31 mouse cellular contexts compared by ENCODE assay signal in the genomic region with DNA sequence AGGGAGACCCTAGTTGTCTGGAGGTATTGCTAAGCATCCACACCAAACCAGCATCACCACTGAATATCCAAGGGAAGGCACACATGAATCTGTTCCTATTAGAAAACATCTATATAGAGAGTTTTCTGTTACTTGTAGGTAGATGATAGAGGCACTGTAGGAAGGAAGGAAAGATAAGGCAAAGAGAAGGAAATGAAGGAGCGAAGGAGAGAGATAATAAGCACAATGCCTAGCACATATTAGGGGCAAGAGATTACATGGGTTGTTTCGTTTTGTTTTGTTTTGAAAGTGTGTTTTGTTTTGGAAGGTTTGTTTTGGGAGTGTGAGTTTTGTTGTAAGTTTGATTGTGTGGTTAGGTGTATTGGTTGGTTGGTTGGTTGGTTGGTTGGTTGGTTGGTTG.
"Had no signal": no experiment of that assay in that cellular context is flagged by ENCODE, and none has a peak within 500 bp of the region (broad histone marks: within the 10 kb centered on the region; RNA-seq: fewer than 3 reads in every experiment).

No protein-coding gene starts in this region.

- H3K4me2 ChIP-seq: limb, embryonic 12.5 days; limb, embryonic 13.5 days; limb, embryonic 15.5 days; liver, embryonic 11.5 days; liver, embryonic 12.5 days; liver, embryonic 13.5 days; liver, embryonic 15.5 days; lung, embryonic 14.5 days; lung, embryonic 15.5 days; midbrain, embryonic 11.5 days; midbrain, embryonic 12.5 days; midbrain, embryonic 13.5 days; midbrain, embryonic 15.5 days had no signal

- H3K27me3 ChIP-seq: limb, embryonic 15.5 days; lung, embryonic 15.5 days; midbrain, embryonic 13.5 days; midbrain, embryonic 15.5 days had no signal

- ATAC-seq: liver, embryonic 12.5 days; liver, postnatal 0 days; lung, postnatal 0 days; midbrain, embryonic 13.5 days; midbrain, embryonic 15.5 days; midbrain, embryonic 16.5 days had no signal

- H3K9me3 ChIP-seq: limb, embryonic 12.5 days; limb, embryonic 13.5 days; limb, embryonic 15.5 days; liver, embryonic 12.5 days; liver, embryonic 13.5 days; liver, embryonic 15.5 days; lung, embryonic 15.5 days; megakaryocyte, embryonic 14.5 days; midbrain, embryonic 10.5 days; midbrain, embryonic 12.5 days; midbrain, embryonic 13.5 days; midbrain, embryonic 15.5 days had no signal

- H3K4me1 ChIP-seq: limb, embryonic 12.5 days; limb, embryonic 13.5 days; limb, embryonic 15.5 days; midbrain, embryonic 15.5 days had no signal

- H3K9ac ChIP-seq: limb, embryonic 12.5 days; limb, embryonic 13.5 days; limb, embryonic 15.5 days; liver, embryonic 12.5 days; liver, embryonic 13.5 days; liver, embryonic 14.5 days; liver, embryonic 15.5 days; liver, postnatal 0 days; lung, embryonic 14.5 days; lung, embryonic 15.5 days; midbrain, embryonic 12.5 days; midbrain, embryonic 13.5 days; midbrain, embryonic 15.5 days had no signal

- DNase-seq: left cerebral cortex, postnatal 4 days; liver; liver, embryonic 13.5 days; liver, postnatal 0 days; lung, adult 18-20 months; lung, adult 2 months; lung, embryonic 14.5 days; lung, postnatal 10 days; lung, postnatal 14 days; lung, postnatal 36 days; lung, postnatal 4 days; midbrain, embryonic 14.5 days had no signal

- H3K4me3 ChIP-seq: left cerebral cortex, adult 2 months; limb, embryonic 12.5 days; limb, embryonic 13.5 days; limb, embryonic 15.5 days; liver, embryonic 12.5 days; liver, embryonic 13.5 days; liver, embryonic 15.5 days; lung, embryonic 15.5 days; megakaryocyte, embryonic 14.5 days; midbrain, embryonic 10.5 days; midbrain, embryonic 12.5 days; midbrain, embryonic 13.5 days; midbrain, embryonic 15.5 days; myocyte had no signal

- H3K27ac ChIP-seq: left cerebral cortex, adult 2 months; limb, embryonic 12.5 days; limb, embryonic 13.5 days; limb, embryonic 15.5 days; liver, embryonic 12.5 days; liver, embryonic 13.5 days; liver, embryonic 14.5 days; liver, embryonic 15.5 days; lung, embryonic 15.5 days; macrophage; midbrain, embryonic 10.5 days; midbrain, embryonic 12.5 days; midbrain, embryonic 13.5 days; midbrain, embryonic 15.5 days had no signal

- H3K36me3 ChIP-seq: limb, embryonic 12.5 days; limb, embryonic 13.5 days; limb, embryonic 15.5 days; liver, embryonic 12.5 days; liver, embryonic 13.5 days; liver, embryonic 15.5 days; lung, embryonic 15.5 days; midbrain, embryonic 10.5 days; midbrain, embryonic 12.5 days; midbrain, embryonic 13.5 days; midbrain, embryonic 15.5 days had no signal
